Mouse (Mus musculus): ENCODE data around the gene Padi4. TPM values are rescaled to one million over a fixed set of nuclear protein-coding genes. Genes with fewer than 3 reads are reported as not detected.
A peak's percentile ranks its signal among the peaks of the same experiment; 100 is the strongest.

The Padi4 gene
- polyA plus RNA-seq, 1 experiment from 2014 or later, result 2.2 TPM

- ATAC-seq (replicated peaks; ENCODE audit: low FRiP score, low TSS enrichment, low read depth) (no peak; the same call in 1 of the 2 replicates), DNase-seq (ENCODE audit: low spot score) (peak; percentile 87)
- Histone ChIP-seq H3K27ac (ENCODE audit: low read depth) (no peak overlapping the region), H3K9me3 (ENCODE audit: control insufficient read depth, low read length) (no peaks in the 10 kb centered on the region), H3K9ac (ENCODE audit: low read length) (no peak overlapping the region), H3K4me3 (ENCODE audit: low read depth, low read length) (no peak overlapping the region), H3K27me3 (replicated peaks; ENCODE audit: control insufficient read depth, insufficient read depth, low read length) (0 out of 2 replicates have a peak, but pooled peaks cover 3% of the 10 kb centered on the region), H3K4me2 (ENCODE audit: low read length) (no peak overlapping the region), H3K36me3 (ENCODE audit: control insufficient read depth, insufficient read depth, low read length) (no peaks in the 10 kb centered on the region), H3K4me1 (replicated peaks; ENCODE audit: control insufficient read depth, insufficient read depth, low read length) (no peaks in the 10 kb centered on the region; the same call in 1 of the 2 replicates)
- WGBS, result 15% methylated on average over 9 of the region's 9 CpGs
Measured at GRCm38 (mm10) chr4:140763158-140763557, 10.9 kb downstream of the Padi4 start.

- no peak overlapping the region for H3K27ac ChIP-seq (ENCODE audit: low read depth)
- H3K9ac ChIP-seq (ENCODE audit: low read length), result no peak overlapping the region
- ATAC-seq (replicated peaks; ENCODE audit: low FRiP score, low TSS enrichment, low read depth) (no peak), DNase-seq (ENCODE audit: low spot score) (no peak)
- no peaks in the 10 kb centered on the region for H3K36me3 ChIP-seq (ENCODE audit: control insufficient read depth, insufficient read depth, low read length)
- H3K9me3 ChIP-seq (ENCODE audit: control insufficient read depth, low read length), result no peaks in the 10 kb centered on the region
- no peak overlapping the region for H3K4me2 ChIP-seq (ENCODE audit: low read length)
- H3K27me3 ChIP-seq (replicated peaks; ENCODE audit: control insufficient read depth, insufficient read depth, low read length), result no peaks in the 10 kb centered on the region
- WGBS, result 81% methylated on average over 7 of the region's 7 CpGs
- no peak overlapping the region for H3K4me3 ChIP-seq (ENCODE audit: low read depth, low read length)
- no peaks in the 10 kb centered on the region; the same call in 1 of the 2 replicates for H3K4me1 ChIP-seq (replicated peaks; ENCODE audit: control insufficient read depth, insufficient read depth, low read length)
Measured at GRCm38 (mm10) chr4:140761601-140762000, 12.4 kb downstream of the Padi4 start.

- H3K4me1 ChIP-seq (replicated peaks; ENCODE audit: control insufficient read depth, insufficient read depth, low read length), result no peaks in the 10 kb centered on the region; the same call in 1 of the 2 replicates
- no peaks in the 10 kb centered on the region for H3K9me3 ChIP-seq (ENCODE audit: control insufficient read depth, low read length)
- H3K9ac ChIP-seq (ENCODE audit: low read length), result no peak overlapping the region
- 69% methylated on average over 3 of the region's 3 CpGs for WGBS
- no peak overlapping the region for H3K4me2 ChIP-seq (ENCODE audit: low read length)
- DNase-seq (ENCODE audit: low spot score) (no peak), ATAC-seq (replicated peaks; ENCODE audit: low FRiP score, low TSS enrichment, low read depth) (no peak)
- H3K27me3 ChIP-seq (replicated peaks; ENCODE audit: control insufficient read depth, insufficient read depth, low read length), result no peaks in the 10 kb centered on the region
- no peak overlapping the region for H3K27ac ChIP-seq (ENCODE audit: low read depth)
- H3K36me3 ChIP-seq (ENCODE audit: control insufficient read depth, insufficient read depth, low read length), result no peaks in the 10 kb centered on the region
- no peak overlapping the region for H3K4me3 ChIP-seq (ENCODE audit: low read depth, low read length)
Measured at GRCm38 (mm10) chr4:140755811-140756210, 18.2 kb downstream of the Padi4 start.

GRCm38 (mm10) chr4:140753366-140753765 is 20.7 kb downstream of the Padi4 start:
- Histone ChIP-seq H3K27ac (ENCODE audit: low read depth) (no peak overlapping the region), H3K9ac (ENCODE audit: low read length) (no peak overlapping the region), H3K4me1 (replicated peaks; ENCODE audit: control insufficient read depth, insufficient read depth, low read length) (peaks cover 3% of the 10 kb centered on the region; the same call in 1 of the 2 replicates), H3K27me3 (replicated peaks; ENCODE audit: control insufficient read depth, insufficient read depth, low read length) (no peaks in the 10 kb centered on the region), H3K4me2 (ENCODE audit: low read length) (no peak overlapping the region), H3K9me3 (ENCODE audit: control insufficient read depth, low read length) (no peaks in the 10 kb centered on the region), H3K4me3 (ENCODE audit: low read depth, low read length) (no peak overlapping the region), H3K36me3 (ENCODE audit: control insufficient read depth, insufficient read depth, low read length) (no peaks in the 10 kb centered on the region)
- ATAC-seq (replicated peaks; ENCODE audit: low FRiP score, low TSS enrichment, low read depth), result no peak
- whole genome bisulfite sequencing, result 57% methylated on average over 7 of the region's 7 CpGs
- no peak for DNase-seq (ENCODE audit: low spot score)

DNA sequence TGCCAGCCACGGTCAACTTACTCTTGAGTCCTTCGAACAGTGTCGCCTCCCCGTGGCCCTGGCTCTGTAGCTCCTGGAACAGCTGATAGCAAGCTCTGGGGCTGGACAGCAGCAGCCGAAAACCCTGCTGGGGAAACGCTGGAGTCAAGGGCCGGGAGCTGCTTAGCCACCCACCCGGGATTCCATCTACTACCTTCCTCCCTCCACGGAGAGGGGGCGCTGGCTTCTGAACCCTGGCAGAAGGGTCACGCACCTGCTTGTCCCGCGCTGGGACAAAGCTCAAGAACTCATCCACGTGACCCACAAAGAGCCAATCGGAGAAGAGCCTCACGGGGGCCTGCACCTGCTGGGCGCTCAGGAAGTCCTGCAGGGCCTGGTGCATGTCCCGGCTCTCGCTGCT is 23.7 kb downstream of the Padi4 start:
- peak; percentile 69 for DNase-seq (ENCODE audit: low spot score)
- Histone ChIP-seq H3K27ac (ENCODE audit: low read depth) (no peak overlapping the region), H3K4me2 (ENCODE audit: low read length) (peak overlapping the region; percentile 36), H3K9me3 (ENCODE audit: control insufficient read depth, low read length) (no peaks in the 10 kb centered on the region), H3K27me3 (replicated peaks; ENCODE audit: control insufficient read depth, insufficient read depth, low read length) (no peaks in the 10 kb centered on the region), H3K4me3 (ENCODE audit: low read depth, low read length) (no peak overlapping the region), H3K36me3 (ENCODE audit: control insufficient read depth, insufficient read depth, low read length) (no peaks in the 10 kb centered on the region), H3K4me1 (replicated peaks; ENCODE audit: control insufficient read depth, insufficient read depth, low read length) (peaks cover 11% of the 10 kb centered on the region; the same call in 1 of the 2 replicates), H3K9ac (ENCODE audit: low read length) (no peak overlapping the region)
- ATAC-seq (replicated peaks; ENCODE audit: low FRiP score, low TSS enrichment, low read depth), result peak; percentile 51
- 15% methylated on average over 19 of the region's 19 CpGs for WGBS

DNA sequence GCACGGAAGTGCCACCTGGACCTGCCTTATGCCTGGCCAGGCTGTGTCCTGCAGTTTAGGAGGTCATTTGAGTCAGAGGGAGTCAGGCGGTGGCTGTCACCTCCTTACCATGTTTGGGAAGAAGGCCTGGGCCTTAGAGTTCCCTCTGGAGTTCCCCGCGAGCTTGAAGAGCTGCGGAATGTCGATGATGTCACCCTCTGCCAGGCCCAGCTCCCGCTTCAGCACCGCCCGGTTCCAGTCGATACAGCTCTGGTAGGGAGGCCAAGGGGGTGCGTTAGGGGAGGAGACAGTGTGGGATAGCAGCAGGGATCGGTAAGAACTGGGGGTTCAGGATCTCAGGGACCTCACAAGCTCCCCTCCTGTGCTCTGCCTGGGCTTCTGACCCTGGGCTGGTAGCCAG is 26.1 kb downstream of the Padi4 start:
- ATAC-seq (replicated peaks; ENCODE audit: low FRiP score, low TSS enrichment, low read depth) (0 out of 2 replicates have a peak, but pooled peaks have one; percentile 17), DNase-seq (ENCODE audit: low spot score) (no peak)
- Histone ChIP-seq H3K4me2 (ENCODE audit: low read length) (no peak overlapping the region), H3K4me1 (replicated peaks; ENCODE audit: control insufficient read depth, insufficient read depth, low read length) (peaks cover 11% of the 10 kb centered on the region; the same call in 1 of the 2 replicates), H3K4me3 (ENCODE audit: low read depth, low read length) (no peak overlapping the region), H3K9ac (ENCODE audit: low read length) (peak overlapping the region; percentile 27; the same call in 1 of the 2 replicates), H3K27me3 (replicated peaks; ENCODE audit: control insufficient read depth, insufficient read depth, low read length) (no peaks in the 10 kb centered on the region), H3K27ac (ENCODE audit: low read depth) (no peak overlapping the region), H3K9me3 (ENCODE audit: control insufficient read depth, low read length) (no peaks in the 10 kb centered on the region), H3K36me3 (ENCODE audit: control insufficient read depth, insufficient read depth, low read length) (no peaks in the 10 kb centered on the region)
- 16% methylated on average over 12 of the region's 12 CpGs for WGBS

DNA sequence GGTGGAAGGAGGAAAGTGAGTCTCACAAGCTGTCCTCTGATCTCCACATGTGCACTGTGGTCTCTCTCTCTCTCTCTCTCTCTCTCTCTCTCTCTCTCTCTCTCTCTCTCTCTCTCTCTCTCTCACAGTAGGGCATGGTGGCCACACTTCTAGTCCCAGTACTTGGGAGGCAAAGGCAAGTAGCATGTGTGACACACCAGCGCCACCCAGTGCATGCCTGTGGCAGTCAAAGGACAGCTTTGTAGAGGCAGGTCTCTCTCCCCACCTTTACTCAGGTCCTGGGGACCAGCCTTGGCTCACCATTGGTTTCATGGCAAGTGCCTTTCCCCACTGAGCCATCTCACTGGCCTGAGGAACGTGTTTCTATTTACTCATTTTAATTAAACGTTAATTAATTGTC is 29.4 kb downstream of the Padi4 start:
- Histone ChIP-seq H3K4me2 (ENCODE audit: low read length) (no peak overlapping the region), H3K9ac (ENCODE audit: low read length) (no peak overlapping the region), H3K27ac (ENCODE audit: low read depth) (no peak overlapping the region), H3K9me3 (ENCODE audit: control insufficient read depth, low read length) (no peaks in the 10 kb centered on the region), H3K27me3 (replicated peaks; ENCODE audit: control insufficient read depth, insufficient read depth, low read length) (no peaks in the 10 kb centered on the region), H3K4me1 (replicated peaks; ENCODE audit: control insufficient read depth, insufficient read depth, low read length) (peaks cover 11% of the 10 kb centered on the region; the same call in 1 of the 2 replicates), H3K36me3 (ENCODE audit: control insufficient read depth, insufficient read depth, low read length) (no peaks in the 10 kb centered on the region), H3K4me3 (ENCODE audit: low read depth, low read length) (no peak overlapping the region)
- 19% methylated on average over 3 of the region's 3 CpGs for WGBS
- ATAC-seq (replicated peaks; ENCODE audit: low FRiP score, low TSS enrichment, low read depth) (no peak), DNase-seq (ENCODE audit: low spot score) (peak; percentile 68)

DNA sequence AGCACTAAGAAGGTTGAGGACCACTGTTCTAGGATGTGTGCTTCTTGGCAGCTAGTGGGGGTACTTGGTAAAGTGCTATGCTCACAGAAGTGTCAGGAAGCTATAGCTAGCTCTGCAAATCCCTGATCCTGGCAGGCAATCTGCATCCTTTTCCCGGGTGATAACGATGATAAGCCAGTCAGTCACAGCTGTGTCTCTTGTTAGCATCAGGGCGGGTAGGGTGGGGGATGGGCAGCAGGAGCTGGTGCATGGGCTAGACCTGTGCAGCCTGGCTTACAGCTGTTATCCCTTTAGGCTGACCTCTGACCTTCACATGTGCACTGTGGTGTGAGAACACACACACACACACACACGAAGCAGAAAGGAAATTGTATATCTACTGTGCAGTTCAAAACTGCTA is 30.9 kb downstream of the Padi4 start:
- H3K4me3 ChIP-seq (ENCODE audit: low read depth, low read length), result no peak overlapping the region
- no peak for DNase-seq (ENCODE audit: low spot score)

GRCm38 (mm10) chr4:140742543-140742942 is 31.5 kb downstream of the Padi4 start, which contains the start of gene Padi6:
Gene Padi6 (minus strand): TSS chr4:140742643.
- WGBS, result 70% methylated on average over 2 of the region's 2 CpGs
- DNase-seq (ENCODE audit: low spot score), result no peak

More for the DNA sequence above, 30.9 kb downstream of the Padi4 start:
- 41% methylated on average over 4 of the region's 4 CpGs for WGBS
- no peaks in the 10 kb centered on the region for H3K9me3 ChIP-seq (ENCODE audit: control insufficient read depth, low read length)
- H3K27me3 ChIP-seq (replicated peaks; ENCODE audit: control insufficient read depth, insufficient read depth, low read length), result no peaks in the 10 kb centered on the region
- no peak for ATAC-seq (replicated peaks; ENCODE audit: low FRiP score, low TSS enrichment, low read depth)
- H3K27ac ChIP-seq (ENCODE audit: low read depth), result no peak overlapping the region
- H3K4me2 ChIP-seq (ENCODE audit: low read length), result no peak overlapping the region
- H3K36me3 ChIP-seq (ENCODE audit: control insufficient read depth, insufficient read depth, low read length), result no peaks in the 10 kb centered on the region
- H3K4me1 ChIP-seq (replicated peaks; ENCODE audit: control insufficient read depth, insufficient read depth, low read length), result peaks cover 5% of the 10 kb centered on the region; the same call in 1 of the 2 replicates
- no peak overlapping the region for H3K9ac ChIP-seq (ENCODE audit: low read length)

More at GRCm38 (mm10) chr4:140742543-140742942, 31.5 kb downstream of the Padi4 start, which contains the start of gene Padi6:
- peaks cover under 1% of the 10 kb centered on the region; the same call in 1 of the 2 replicates for H3K4me1 ChIP-seq (replicated peaks; ENCODE audit: control insufficient read depth, insufficient read depth, low read length)
- H3K4me2 ChIP-seq (ENCODE audit: low read length), result no peak within 1 kb of the TSS
- no peaks in the 10 kb centered on the region for H3K9me3 ChIP-seq (ENCODE audit: control insufficient read depth, low read length)
- no peak for ATAC-seq (replicated peaks; ENCODE audit: low FRiP score, low TSS enrichment, low read depth)
- H3K36me3 ChIP-seq (ENCODE audit: control insufficient read depth, insufficient read depth, low read length), result no peaks in the 10 kb centered on the region
- no peak within 1 kb of the TSS for H3K4me3 ChIP-seq (ENCODE audit: low read depth, low read length)
- H3K27ac ChIP-seq (ENCODE audit: low read depth), result no peak within 1 kb of the TSS
- H3K27me3 ChIP-seq (replicated peaks; ENCODE audit: control insufficient read depth, insufficient read depth, low read length), result no peaks in the 10 kb centered on the region
- H3K9ac ChIP-seq (ENCODE audit: low read length), result no peak within 1 kb of the TSS
